In the genomic region with DNA sequence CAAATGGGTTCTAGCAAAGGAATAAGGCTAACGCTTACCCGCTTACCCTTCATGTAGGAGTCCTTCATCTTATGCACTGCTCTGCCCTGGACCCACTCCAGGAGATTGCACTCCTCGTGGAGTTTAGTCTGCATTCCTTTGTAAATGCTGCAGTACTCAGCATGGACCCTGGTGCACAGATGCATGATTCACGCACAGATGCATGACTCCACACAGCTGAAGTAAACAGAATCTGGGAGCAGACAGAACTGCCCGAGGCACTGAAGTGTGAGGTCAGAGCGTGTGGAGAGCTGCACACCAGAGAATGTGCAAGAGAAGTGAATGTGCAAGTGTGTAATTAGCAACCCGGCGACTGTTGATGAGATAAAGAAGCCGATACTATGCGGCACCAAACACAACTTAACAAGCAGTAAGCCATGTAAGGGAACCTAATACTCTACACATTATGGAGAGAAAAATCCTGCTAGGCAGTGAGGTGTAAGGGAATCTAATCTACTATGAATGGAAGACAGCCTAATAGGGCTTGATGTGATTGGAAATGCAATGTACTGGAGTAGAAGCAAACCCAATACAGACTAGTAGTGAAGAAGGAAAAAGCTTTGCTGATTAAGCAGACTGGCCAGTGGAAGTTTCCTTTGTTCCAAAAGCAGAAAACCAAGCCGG, we compare ENCODE assay signal across 11 mouse cellular contexts. TPM values are rescaled to one million over a fixed set of nuclear protein-coding genes. Genes with fewer than 3 reads are reported as not detected.
DNase-seq lines count a peak whose midpoint lies in the region; ATAC-seq and TF ChIP-seq lines count a peak whose summit lies in the region.
"Had no signal": no experiment of that assay in that cellular context is flagged by ENCODE, and none has a peak within 500 bp of the region (broad histone marks: within the 10 kb centered on the region; RNA-seq: fewer than 3 reads in every experiment).

No protein-coding gene starts in this region.

- TF ChIP-seq CTCF in heart, adult 2 months (IDR thresholded peaks at IDR 0.05), result no peak

- no peaks in the 10 kb centered on the region for H3K36me3 ChIP-seq in kidney, embryonic 15.5 days
- no peaks in the 10 kb centered on the region for H3K36me3 ChIP-seq in embryonic facial prominence, embryonic 11.5 days (replicated peaks; ENCODE audit: control insufficient read depth, insufficient read depth, low read depth, low read length)
- H3K36me3 ChIP-seq in hindbrain, embryonic 15.5 days, result no peaks in the 10 kb centered on the region
- no peaks in the 10 kb centered on the region for H3K36me3 ChIP-seq in heart, adult 2 months (ENCODE audit: control insufficient read depth, insufficient read depth, low read length)
- H3K36me3 ChIP-seq: heart, embryonic 12.5 days had no signal

- no peak for TF ChIP-seq POLR2A in heart, adult 2 months (IDR thresholded peaks at IDR 0.05; ENCODE audit: insufficient read depth, low read depth, low read length)

- peaks cover 13% of the 10 kb centered on the region for H3K27me3 ChIP-seq in kidney, embryonic 15.5 days
- H3K27me3 ChIP-seq in embryonic facial prominence, embryonic 11.5 days (ENCODE audit: control insufficient read depth, insufficient read depth, low read length), result no peaks in the 10 kb centered on the region
- H3K27me3 ChIP-seq in hindbrain, embryonic 15.5 days, result peaks cover 2% of the 10 kb centered on the region; the same call in 1 of the 2 replicates
- H3K27me3 ChIP-seq in heart, adult 2 months (ENCODE audit: control insufficient read depth, insufficient read depth, low read length), result no peaks in the 10 kb centered on the region
- H3K27me3 ChIP-seq: CH12.LX; heart, embryonic 12.5 days had no signal

- H3K79me2 ChIP-seq in heart, adult 2 months (replicated peaks; ENCODE audit: control insufficient read depth, insufficient read depth, low read length), result no peaks in the 10 kb centered on the region

- no peak overlapping the region for H3K9ac ChIP-seq in kidney, embryonic 15.5 days
- no peak overlapping the region for H3K9ac ChIP-seq in embryonic facial prominence, embryonic 11.5 days (replicated peaks; ENCODE audit: low read length)
- H3K9ac ChIP-seq in hindbrain, embryonic 15.5 days, result no peak overlapping the region
- H3K9ac ChIP-seq in heart, adult 2 months (ENCODE audit: low read depth, low read length), result no peak overlapping the region
- H3K9ac ChIP-seq: heart, embryonic 12.5 days had no signal

- H3K9me3 ChIP-seq in kidney, embryonic 15.5 days (replicated peaks), result no peaks in the 10 kb centered on the region
- H3K9me3 ChIP-seq in embryonic facial prominence, embryonic 11.5 days (replicated peaks; ENCODE audit: control insufficient read depth, low read length), result no peaks in the 10 kb centered on the region
- H3K9me3 ChIP-seq in hindbrain, embryonic 15.5 days, result no peaks in the 10 kb centered on the region
- H3K9me3 ChIP-seq: heart, embryonic 12.5 days had no signal

- ATAC-seq in kidney, embryonic 15.5 days (replicated peaks; ENCODE audit: low FRiP score), result peak; percentile 79
- ATAC-seq in embryonic facial prominence, embryonic 11.5 days (replicated peaks; ENCODE audit: insufficient number of reproducible peaks, low FRiP score, low TSS enrichment, low read depth), result peak; percentile 85; the same call in 1 of the 2 replicates
- ATAC-seq in hindbrain, embryonic 15.5 days (ENCODE audit: low FRiP score, low read depth), result peak; percentile 59; the same call in 1 of the 2 replicates
- no peak for ATAC-seq in megakaryocyte progenitor cell, adult 5-6 weeks (replicated peaks; ENCODE audit: poor library complexity)

- H3K4me2 ChIP-seq in kidney, embryonic 15.5 days, result no peak overlapping the region
- H3K4me2 ChIP-seq in embryonic facial prominence, embryonic 11.5 days (ENCODE audit: low read depth, low read length), result no peak overlapping the region
- H3K4me2 ChIP-seq in hindbrain, embryonic 15.5 days, result no peak overlapping the region
- H3K4me2 ChIP-seq: heart, embryonic 12.5 days had no signal

- H3K27ac ChIP-seq in kidney, embryonic 15.5 days, result no peak overlapping the region
- no peak overlapping the region; the same call in 1 of the 2 replicates for H3K27ac ChIP-seq in embryonic facial prominence, embryonic 11.5 days (replicated peaks; ENCODE audit: low read depth, low read length)
- H3K27ac ChIP-seq in hindbrain, embryonic 15.5 days (replicated peaks), result no peak overlapping the region
- H3K27ac ChIP-seq in heart, adult 2 months, result no peak overlapping the region; the same call in 1 of the 2 replicates

- intact Hi-C loops in heart, adult 2 months (cut with DNase I), result loop anchor here (5.0 kb wide), 1 partner anchor 49 kb away; no protein-coding TSS in a partner anchor

- no peak for DNase-seq in kidney, adult 8-10 months
- DNase-seq in 3T3-L1 (ENCODE audit: low read depth, low spot score), result peak; percentile 68
- peak; percentile 15 for DNase-seq in embryonic facial prominence, embryonic 11.5 days (ENCODE audit: low spot score)
- DNase-seq in heart, adult 2 months, result no peak
- DNase-seq in heart, adult 8-10 months (ENCODE audit: low spot score), result no peak

- H3K4me1 ChIP-seq in kidney, embryonic 15.5 days, result 0 out of 2 replicates have a peak, but pooled peaks cover 4% of the 10 kb centered on the region
- H3K4me1 ChIP-seq in embryonic facial prominence, embryonic 11.5 days (ENCODE audit: control insufficient read depth, insufficient read depth, low read length), result no peaks in the 10 kb centered on the region
- H3K4me1 ChIP-seq in hindbrain, embryonic 15.5 days (replicated peaks), result no peaks in the 10 kb centered on the region
- H3K4me1 ChIP-seq in heart, adult 2 months (ENCODE audit: control insufficient read depth, insufficient read depth, low read length), result peaks cover 6% of the 10 kb centered on the region
- H3K4me1 ChIP-seq: heart, embryonic 12.5 days had no signal

- H3K4me3 ChIP-seq in kidney, embryonic 15.5 days (replicated peaks), result no peak overlapping the region
- H3K4me3 ChIP-seq in embryonic facial prominence, embryonic 11.5 days (ENCODE audit: low read depth, low read length), result no peak overlapping the region
- no peak overlapping the region for H3K4me3 ChIP-seq in hindbrain, embryonic 15.5 days
- no peak overlapping the region for H3K4me3 ChIP-seq in heart, adult 2 months
- H3K4me3 ChIP-seq: heart, embryonic 12.5 days had no signal

- WGBS in kidney, embryonic 15.5 days, result 50% methylated on average over 11 of the region's 11 CpGs
- WGBS in embryonic facial prominence, embryonic 11.5 days, result 43% methylated on average over 11 of the region's 11 CpGs
- WGBS in hindbrain, embryonic 15.5 days, result 59% methylated on average over 11 of the region's 11 CpGs
- 61% methylated on average over 11 of the region's 11 CpGs for WGBS in heart, adult 2 months

- TF ChIP-seq EP300 in heart, adult 2 months (IDR thresholded peaks at IDR 0.05; ENCODE audit: insufficient read depth, low read depth, low read length), result no peak

RNA-seq across cellular contexts. Expression of gene Pcdh19, which starts 32.8 kb away (rescaled TPM):
- 2.9 and 4.4 TPM in 2 replicates for polyA plus RNA-seq in kidney, embryonic 15.5 days (2015; fragmentation: Nextera tagmentation; extraction: Ambion mirVana)
- 4.7 and 5.2 TPM in 2 replicates for polyA plus RNA-seq in embryonic facial prominence, embryonic 11.5 days (2014; fragmentation: Nextera tagmentation; extraction: Ambion mirVana)
- polyA plus RNA-seq in hindbrain, embryonic 15.5 days (2015; fragmentation: Nextera tagmentation; extraction: Ambion mirVana), result 17.0 and 17.3 TPM in 2 replicates
- not detected in 2 replicates for total RNA-seq in megakaryocyte progenitor cell, adult 5-6 weeks (2015)
- total RNA-seq in megakaryocyte progenitor cell, adult 5-6 weeks (2017), result not detected in 2 replicates
- total RNA-seq in heart, adult 2 months (2021), result 1 to 10 TPM; 7.9 to 8.5 TPM
- polyA plus RNA-seq in heart, adult 2 months (2012; rRNA removed), result 1.9 and 3.1 TPM in 2 replicates
- 10 to 100 TPM in 3 of 4 experiments, 1 to 10 TPM in 1; 8.4 to 13.0 (median 10.4) TPM for total RNA-seq in heart, adult 8-10 months (2022)
- total RNA-seq: CH12.LX had no signal
- polyA plus RNA-seq: liver, adult 2 months had no signal

Comparison
In these comparisons a context has a peak if more than half of its experiments do, and no peak if none do; other contexts are left out.
1. DNase-seq: peak in 3T3-L1 (single experiment) and embryonic facial prominence, embryonic 11.5 days (single experiment); none in kidney, adult 8-10 months (0 of 2), heart, adult 2 months (0 of 2) and heart, adult 8-10 months (single experiment).